Mouse (Mus musculus): ENCODE results near the gene Tmem151a.

The Tmem151a gene

GRCm38 (mm10) chr19:5048138-5049056 is 36.9 kb downstream of the Tmem151a start:
- no peak for DNase-seq (ENCODE audit: extremely low spot score)

- no peak for DNase-seq (ENCODE audit: extremely low spot score)
Observed at GRCm38 (mm10) chr19:5045531-5045930, 39.8 kb downstream of the Tmem151a start.

- no peak for DNase-seq (ENCODE audit: extremely low spot score)
Observed at GRCm38 (mm10) chr19:5041588-5041987, 43.7 kb downstream of the Tmem151a start.

GRCm38 (mm10) chr19:5040862-5041523 is 44.3 kb downstream of the Tmem151a start, which contains the start of gene Brms1:
Gene Brms1 (plus strand): TSS chr19:5041354.
- peak; percentile 93 for DNase-seq (ENCODE audit: extremely low spot score)

GRCm38 (mm10) chr19:5039301-5040114 is 45.8 kb downstream of the Tmem151a start:
- DNase-seq (ENCODE audit: extremely low spot score) = no peak

GRCm38 (mm10) chr19:5038709-5039156 is 46.6 kb downstream of the Tmem151a start, which contains the start of the genes B4gat1 and AC124502.3:
Gene B4gat1 (plus strand): TSS chr19:5038826.
Gene AC124502.3 (plus strand): TSS chr19:5038891.
- peak; percentile 91 for DNase-seq (ENCODE audit: extremely low spot score)

- DNase-seq (ENCODE audit: extremely low spot score) = peak; percentile 93
Observed at GRCm38 (mm10) chr19:5037678-5038571, 47.4 kb downstream of the Tmem151a start.

GRCm38 (mm10) chr19:5036577-5036976 is 48.8 kb downstream of the Tmem151a start:
- DNase-seq (ENCODE audit: extremely low spot score) = no peak

GRCm38 (mm10) chr19:5032686-5033085 is 52.6 kb downstream of the Tmem151a start:
- DNase-seq (ENCODE audit: extremely low spot score) = no peak

GRCm38 (mm10) chr19:5026111-5026510 is 59.2 kb downstream of the Tmem151a start:
- DNase-seq (ENCODE audit: extremely low spot score) = no peak

GRCm38 (mm10) chr19:5023621-5024479 is 61.5 kb downstream of the Tmem151a start, which contains the start of gene Slc29a2:
Gene Slc29a2 (plus strand): TSS chr19:5023860.
- DNase-seq (ENCODE audit: extremely low spot score) = peak; percentile 96

- DNase-seq (ENCODE audit: extremely low spot score) = no peak
Observed at GRCm38 (mm10) chr19:5021416-5021815, 63.9 kb downstream of the Tmem151a start.

Data from embryo, embryonic 9.5 days (tissue).